Mouse (Mus musculus) megakaryocyte, embryonic 14.5 days (primary cell): Measurements from ENCODE around the gene Slc25a13. TPM values are rescaled to one million over a fixed set of nuclear protein-coding genes. Genes with fewer than 3 reads are reported as not detected.

Experiments used
- H3K27me3 ChIP-seq: replicated peaks from 2 replicates; pipeline ENCODE3; 2012; ENCODE audit warnings: inconsistent platforms
- H3K36me3 ChIP-seq: replicated peaks from 2 replicates; pipeline ENCODE3; 2012; ENCODE audit warnings: low read length, inconsistent platforms, mixed read lengths
- H3K4me1 ChIP-seq: 2 replicates; pipeline ENCODE4 v1.6.1; 2012; ENCODE audit warnings: inconsistent platforms
- H3K4me3 ChIP-seq: replicated peaks from 2 replicates; pipeline ENCODE3; 2012; ENCODE audit warnings: moderate library complexity, mild to moderate bottlenecking, inconsistent platforms
- H3K9me3 ChIP-seq: 2 replicates; pipeline ENCODE4 v1.6.1; 2012; ENCODE audit warnings: inconsistent platforms
- FLI1 ChIP-seq: IDR thresholded peaks from 2 replicates; pipeline ENCODE4 v1.6.1; 2012; ENCODE audit warnings: low read length, inconsistent platforms, mixed read lengths
- GATA1 ChIP-seq: IDR thresholded peaks from 3 replicates; pipeline ENCODE4 v1.6.1; 2012; ENCODE audit warnings: mixed read lengths, low read length, inconsistent platforms, borderline replicate concordance
- polyA plus RNA-seq: library from polyadenylated mRNA; stranded (reverse); fragments of >175 nt; gene quantifications from 2 replicates; pipeline ENCODE4 v1.2.3, GENCODE M21; 2012; ENCODE audit warnings: low replicate concordance; ENCODE audit not compliant: insufficient read depth

The Slc25a13 gene
- polyA plus RNA-seq, 1 experiment = 0.17 TPM

DNA sequence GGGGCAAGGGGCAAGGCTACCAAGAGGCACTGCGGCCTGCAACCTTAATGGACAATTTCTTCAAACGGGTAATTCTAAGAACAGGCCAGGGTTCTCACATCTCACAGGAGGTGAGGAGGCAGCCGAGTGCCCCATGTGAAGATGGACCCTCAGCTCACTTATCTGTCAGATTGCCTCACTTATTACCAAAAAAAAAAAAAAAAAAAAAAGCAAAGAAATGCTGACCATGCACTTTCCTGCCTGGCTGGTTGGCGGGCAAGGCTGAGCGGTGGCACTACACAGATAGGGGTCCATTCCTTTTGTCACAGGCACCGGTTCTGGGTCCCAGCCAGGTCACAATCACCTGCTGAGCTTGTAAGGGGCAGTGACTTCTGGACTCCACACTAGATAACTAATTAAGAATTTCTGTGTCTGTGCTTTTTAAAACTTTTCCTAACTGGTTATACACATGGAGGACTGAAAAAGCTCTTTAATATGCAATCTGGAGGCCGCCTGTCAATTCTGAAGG, 141.0 kb downstream of the Slc25a13 start:
- TF ChIP-seq GATA1 (no peak), FLI1 (no peak)
- H3K36me3 ChIP-seq = peaks cover 1% of the 10 kb centered on the region
- H3K4me1 ChIP-seq = peaks cover 50% of the 10 kb centered on the region
- no peaks in the 10 kb centered on the region for H3K27me3 ChIP-seq
- H3K9me3 ChIP-seq = no peaks in the 10 kb centered on the region
- no peak overlapping the region for H3K4me3 ChIP-seq

DNA sequence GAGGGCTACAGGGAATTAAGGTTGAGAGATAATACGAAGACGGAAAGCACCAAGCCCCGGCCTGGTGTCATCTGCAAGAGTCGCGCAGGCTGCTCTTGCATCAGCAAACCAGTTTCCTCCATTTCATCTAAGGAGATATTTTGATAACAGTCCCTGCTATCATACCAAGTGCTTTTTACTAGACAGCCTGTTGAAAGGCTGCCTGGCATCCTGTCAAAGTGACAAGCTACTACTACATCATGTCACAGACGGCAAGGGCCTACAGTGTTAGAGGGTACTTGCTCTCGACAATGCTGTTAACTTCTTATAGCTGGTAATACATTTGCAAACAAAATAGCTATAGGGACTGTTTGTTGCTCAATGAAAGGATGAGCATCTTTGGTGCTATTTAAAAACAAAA, 145.9 kb downstream of the Slc25a13 start:
- Histone ChIP-seq H3K4me3 (no peak overlapping the region), H3K27me3 (no peaks in the 10 kb centered on the region), H3K36me3 (peaks cover 3% of the 10 kb centered on the region), H3K9me3 (no peaks in the 10 kb centered on the region), H3K4me1 (peaks cover 18% of the 10 kb centered on the region)
- no peak for TF ChIP-seq FLI1
- TF ChIP-seq GATA1 = no peak

GRCm38 (mm10) chr6:6070015-6070414, 147.0 kb downstream of the Slc25a13 start:
- TF ChIP-seq GATA1 (no peak), FLI1 (no peak)
- Histone ChIP-seq H3K27me3 (no peaks in the 10 kb centered on the region), H3K9me3 (no peaks in the 10 kb centered on the region), H3K4me3 (no peak overlapping the region), H3K36me3 (peaks cover 3% of the 10 kb centered on the region), H3K4me1 (peaks cover 16% of the 10 kb centered on the region)

- peaks cover 3% of the 10 kb centered on the region for H3K36me3 ChIP-seq
- H3K27me3 ChIP-seq = no peaks in the 10 kb centered on the region
- peaks cover 16% of the 10 kb centered on the region for H3K4me1 ChIP-seq
- TF ChIP-seq GATA1 = no peak
- no peak for TF ChIP-seq FLI1
- no peaks in the 10 kb centered on the region for H3K9me3 ChIP-seq
- no peak overlapping the region for H3K4me3 ChIP-seq
These were observed 149.8 kb downstream of the Slc25a13 start for GRCm38 (mm10) chr6:6067201-6067600.

GRCm38 (mm10) chr6:6058548-6058947, 158.4 kb downstream of the Slc25a13 start:
- Histone ChIP-seq H3K4me1 (peaks cover 20% of the 10 kb centered on the region), H3K9me3 (no peaks in the 10 kb centered on the region), H3K36me3 (no peaks in the 10 kb centered on the region), H3K27me3 (no peaks in the 10 kb centered on the region), H3K4me3 (no peak overlapping the region)
- TF ChIP-seq FLI1 (no peak), GATA1 (no peak)

GRCm38 (mm10) chr6:6053946-6054345, 163.0 kb downstream of the Slc25a13 start:
- no peaks in the 10 kb centered on the region for H3K9me3 ChIP-seq
- H3K27me3 ChIP-seq = no peaks in the 10 kb centered on the region
- peaks cover 27% of the 10 kb centered on the region for H3K4me1 ChIP-seq
- TF ChIP-seq FLI1 = no peak
- H3K36me3 ChIP-seq = no peaks in the 10 kb centered on the region
- no peak overlapping the region for H3K4me3 ChIP-seq

- Histone ChIP-seq H3K36me3 (no peaks in the 10 kb centered on the region), H3K4me3 (peak overlapping the region; percentile 42), H3K9me3 (no peaks in the 10 kb centered on the region), H3K4me1 (peaks cover 26% of the 10 kb centered on the region), H3K27me3 (no peaks in the 10 kb centered on the region)
- TF ChIP-seq GATA1 = no peak
- TF ChIP-seq FLI1 = no peak
These were observed 164.3 kb downstream of the Slc25a13 start for GRCm38 (mm10) chr6:6052696-6053095.

GRCm38 (mm10) chr6:6046729-6047424, 170.1 kb downstream of the Slc25a13 start:
- Histone ChIP-seq H3K4me1 (peaks cover 37% of the 10 kb centered on the region), H3K27me3 (no peaks in the 10 kb centered on the region), H3K4me3 (peak overlapping the region; percentile 56), H3K36me3 (peaks cover 4% of the 10 kb centered on the region), H3K9me3 (no peaks in the 10 kb centered on the region)
- TF ChIP-seq FLI1 (no peak), GATA1 (no peak)

DNA sequence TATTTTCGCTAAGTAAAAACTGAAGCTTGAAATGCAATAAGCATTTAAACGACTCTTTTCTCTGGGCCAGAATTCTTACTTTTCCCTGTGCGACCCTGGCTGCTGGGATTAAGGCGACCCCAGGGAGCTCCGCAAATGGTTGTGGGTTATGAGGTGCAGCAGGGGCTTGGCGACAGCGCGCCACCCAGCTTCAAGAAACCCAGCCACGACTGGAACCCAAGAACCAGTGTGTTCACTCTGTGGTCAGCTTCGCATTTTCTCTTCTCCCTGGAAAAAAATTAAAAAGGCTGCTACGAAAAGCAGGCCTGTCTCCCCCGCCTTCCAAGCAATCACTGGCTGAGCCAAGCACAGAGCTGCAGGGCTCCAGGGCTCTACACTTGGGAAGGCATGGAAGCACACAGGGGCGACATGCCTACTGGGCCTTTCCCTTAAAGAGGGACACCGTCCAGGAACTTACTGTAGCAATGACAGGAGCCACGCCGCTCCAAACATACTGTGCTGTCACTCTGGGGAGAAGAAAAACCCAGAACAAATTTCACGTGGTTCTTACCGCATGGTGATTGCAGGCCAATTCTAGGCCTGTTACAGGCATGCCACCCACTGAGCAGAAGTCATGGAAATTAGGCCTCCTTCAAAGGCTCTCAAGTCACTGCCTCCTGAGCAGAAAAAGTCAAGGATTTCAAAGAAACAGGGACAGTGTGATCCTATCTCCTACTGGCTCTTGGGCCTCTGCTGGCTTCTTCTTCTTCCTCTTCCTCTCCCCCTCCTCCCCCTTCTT, 178.0 kb downstream of the Slc25a13 start:
- H3K9me3 ChIP-seq = no peaks in the 10 kb centered on the region
- no peak overlapping the region for H3K4me3 ChIP-seq
- H3K27me3 ChIP-seq = no peaks in the 10 kb centered on the region
- TF ChIP-seq GATA1 (no peak), FLI1 (no peak)
- peaks cover 4% of the 10 kb centered on the region; the same call in 1 of the 2 replicates for H3K4me1 ChIP-seq
- peaks cover 4% of the 10 kb centered on the region for H3K36me3 ChIP-seq

DNA sequence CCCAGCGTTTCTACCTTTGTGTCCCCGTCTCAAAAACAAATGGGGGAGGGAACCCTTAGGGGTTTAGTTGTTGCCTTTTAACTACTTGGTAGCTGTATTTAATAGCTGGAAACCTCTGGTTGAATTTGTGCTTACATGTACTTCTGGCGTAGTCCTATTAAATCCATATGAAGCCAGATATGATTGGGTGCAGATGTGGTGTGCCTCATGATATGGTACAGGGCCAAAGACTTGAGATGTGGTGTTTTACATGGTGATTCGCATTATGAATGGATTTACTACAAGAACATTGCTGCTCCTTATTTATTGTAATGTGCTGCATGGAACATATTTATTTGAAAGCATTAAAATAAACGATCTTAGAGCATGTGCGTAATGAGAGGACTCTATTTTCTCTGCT, 189.3 kb downstream of the Slc25a13 start:
- Histone ChIP-seq H3K36me3 (no peaks in the 10 kb centered on the region), H3K27me3 (peaks cover 11% of the 10 kb centered on the region), H3K9me3 (peaks cover 6% of the 10 kb centered on the region; the same call in 1 of the 2 replicates), H3K4me3 (no peak overlapping the region), H3K4me1 (peaks cover 3% of the 10 kb centered on the region; the same call in 1 of the 2 replicates)
- TF ChIP-seq FLI1 (no peak), GATA1 (no peak)

DNA sequence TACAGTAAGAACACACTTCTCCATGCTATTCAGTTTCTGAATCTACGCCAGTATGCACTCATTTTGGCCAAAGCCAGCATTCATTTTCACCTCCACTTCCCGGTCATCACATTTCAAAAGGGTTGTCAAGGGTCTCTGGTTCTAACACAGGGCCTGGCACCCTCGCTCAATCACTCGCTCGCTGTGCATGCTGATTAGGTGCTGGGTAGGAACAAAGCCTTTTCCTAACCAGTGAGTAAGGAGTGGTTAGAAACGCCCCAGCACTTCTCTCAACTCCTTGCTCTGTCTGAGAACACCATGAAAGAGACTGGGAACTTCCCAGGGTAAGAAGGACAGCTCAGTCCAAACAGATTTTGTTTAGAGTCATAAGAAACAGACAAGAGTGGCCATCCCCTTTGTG, 193.0 kb downstream of the Slc25a13 start:
- H3K36me3 ChIP-seq = no peaks in the 10 kb centered on the region
- H3K9me3 ChIP-seq = peaks cover 6% of the 10 kb centered on the region; the same call in 1 of the 2 replicates
- TF ChIP-seq FLI1 (no peak), GATA1 (no peak)

More for the DNA sequence above, 193.0 kb downstream of the Slc25a13 start:
- no peak overlapping the region for H3K4me3 ChIP-seq
- H3K27me3 ChIP-seq = peaks cover 11% of the 10 kb centered on the region
- H3K4me1 ChIP-seq = peaks cover 8% of the 10 kb centered on the region; the same call in 1 of the 2 replicates
